15 mouse cellular contexts compared by ENCODE assay signal in genomic region chr8:80961937-80962591, GRCm38 (mm10). TPM values are rescaled to one million over a fixed set of nuclear protein-coding genes. Genes with fewer than 3 reads are reported as not detected.
DNase-seq lines count a peak whose midpoint lies in the region; ATAC-seq lines count a peak whose summit lies in the region.
"Had no signal": no experiment of that assay in that cellular context is flagged by ENCODE, and none has a peak within 500 bp of the region (broad histone marks: within the 10 kb centered on the region; RNA-seq: fewer than 3 reads in every experiment).

No protein-coding gene starts in this region.

- no peak overlapping the region for H3K4me3 ChIP-seq in midbrain, embryonic 14.5 days (replicated peaks; ENCODE audit: low read depth, low read length)
- no peak overlapping the region for H3K4me3 ChIP-seq in forebrain, embryonic 12.5 days (replicated peaks)
- H3K4me3 ChIP-seq: midbrain, embryonic 13.5 days had no signal

- intact Hi-C loops in left cerebral cortex, postnatal 4 days (cut with DNase I), result no loop called here
- intact Hi-C loops in left cerebral cortex, postnatal 36 days (cut with DNase I), result no loop called here

- no peak overlapping the region for H3K27ac ChIP-seq in midbrain, embryonic 14.5 days (replicated peaks; ENCODE audit: low read depth, low read length)
- H3K27ac ChIP-seq in forebrain, embryonic 12.5 days, result no peak overlapping the region
- H3K27ac ChIP-seq: midbrain, embryonic 13.5 days had no signal

- no peaks in the 10 kb centered on the region for H3K4me1 ChIP-seq in midbrain, embryonic 14.5 days (ENCODE audit: control insufficient read depth, insufficient read depth, low read length)
- H3K4me1 ChIP-seq in forebrain, embryonic 12.5 days, result no peaks in the 10 kb centered on the region; the same call in 1 of the 2 replicates
- H3K4me1 ChIP-seq: midbrain, embryonic 13.5 days had no signal

- no peak overlapping the region for H3K9ac ChIP-seq in midbrain, embryonic 14.5 days (replicated peaks; ENCODE audit: low read length)
- no peak overlapping the region for H3K9ac ChIP-seq in forebrain, embryonic 12.5 days
- H3K9ac ChIP-seq: midbrain, embryonic 13.5 days had no signal

- H3K9me3 ChIP-seq in midbrain, embryonic 14.5 days (ENCODE audit: control insufficient read depth, low read length), result no peaks in the 10 kb centered on the region
- H3K9me3 ChIP-seq in forebrain, embryonic 12.5 days, result no peaks in the 10 kb centered on the region
- H3K9me3 ChIP-seq: midbrain, embryonic 13.5 days had no signal

- H3K4me2 ChIP-seq in midbrain, embryonic 14.5 days (ENCODE audit: low read length), result no peak overlapping the region
- H3K4me2 ChIP-seq in forebrain, embryonic 12.5 days, result no peak overlapping the region
- H3K4me2 ChIP-seq: midbrain, embryonic 13.5 days had no signal

- H3K36me3 ChIP-seq in midbrain, embryonic 14.5 days (ENCODE audit: control insufficient read depth, insufficient read depth, low read length), result no peaks in the 10 kb centered on the region
- H3K36me3 ChIP-seq in forebrain, embryonic 12.5 days (replicated peaks), result no peaks in the 10 kb centered on the region
- H3K36me3 ChIP-seq: midbrain, embryonic 13.5 days had no signal

- DNase-seq in cerebellum, postnatal 25 days, result peak; percentile 37 to 41
- DNase-seq in cerebellum, adult 11-12 months, result no peak
- peak; percentile 40 for DNase-seq in left cerebral cortex, postnatal 4 days
- no peak for DNase-seq in left cerebral cortex, postnatal 36 days (ENCODE audit: low spot score in 2 of 2)
- peak; percentile 25 for DNase-seq in right cerebral cortex, adult 18-20 months
- no peak for DNase-seq in right cerebral cortex, postnatal 4 days
- DNase-seq in midbrain, embryonic 14.5 days, result no peak
- DNase-seq: adrenal gland, adult 8-10 months; B cell, adult 2 months; cerebellum, adult 9-10 months; kidney, adult 9 months; thymus, postnatal 4 days had no signal

- no peaks in the 10 kb centered on the region for H3K27me3 ChIP-seq in midbrain, embryonic 14.5 days (ENCODE audit: control insufficient read depth, insufficient read depth, low read length)
- H3K27me3 ChIP-seq in forebrain, embryonic 12.5 days, result no peaks in the 10 kb centered on the region
- H3K27me3 ChIP-seq: midbrain, embryonic 13.5 days had no signal

- 92% methylated on average over 7 of the region's 7 CpGs for WGBS in midbrain, embryonic 14.5 days
- 88% methylated on average over 7 of the region's 7 CpGs for WGBS in forebrain, embryonic 12.5 days

- no peak for ATAC-seq in midbrain, embryonic 14.5 days (ENCODE audit: low FRiP score, low TSS enrichment)
- ATAC-seq in forebrain, embryonic 12.5 days (ENCODE audit: low FRiP score), result no peak
- ATAC-seq: inflammation-experienced regulatory T-cells, adult 6 months; midbrain, embryonic 13.5 days had no signal

RNA-seq across cellular contexts. Expression of gene Usp38, which starts 52.7 kb away (rescaled TPM):
- total RNA-seq in left cerebral cortex, postnatal 4 days (2021), result 10 to 100 TPM; 26.6 to 27.2 TPM
- total RNA-seq in left cerebral cortex, postnatal 36 days (2021), result 10 to 100 TPM; 22.1 to 23.7 TPM
- polyA plus RNA-seq in midbrain, embryonic 14.5 days (2014; fragmentation: Nextera tagmentation; extraction: Ambion mirVana), result 19.4 and 27.2 TPM in 2 replicates
- polyA plus RNA-seq in forebrain, embryonic 12.5 days (2016; fragmentation: Nextera tagmentation; extraction: Ambion mirVana), result 30.3 and 32.8 TPM in 2 replicates

Comparison
In these comparisons a context has a peak if more than half of its experiments do, and no peak if none do; other contexts are left out.
1. DNase-seq: peak in cerebellum, postnatal 25 days (2 of 2), left cerebral cortex, postnatal 4 days (single experiment) and right cerebral cortex, adult 18-20 months (single experiment); none in cerebellum, adult 11-12 months (single experiment), left cerebral cortex, postnatal 36 days (0 of 2), right cerebral cortex, postnatal 4 days (single experiment) and midbrain, embryonic 14.5 days (single experiment).